Mouse (Mus musculus) heart, embryonic 11.5 days (tissue): ENCODE results near the gene Prpf8. TPM values are rescaled to one million over a fixed set of nuclear protein-coding genes. Genes with fewer than 3 reads are reported as not detected.
A peak's percentile ranks its signal among the peaks of the same experiment; 100 is the strongest.

Source experiments
- ATAC-seq: fragments of 200-750 bp; cut with Nextera tagmentation; replicated peaks from 2 replicates; pipeline ENCODE4 v1.8.0; 2017; ENCODE audit warnings: moderate library complexity; ENCODE audit not compliant: insufficient number of reproducible peaks, low FRiP score, low TSS enrichment
- H3K27ac ChIP-seq: fragments of 300-500 bp; sonication (generic); 2 replicates; pipeline ENCODE4 v1.5.1; 2014; ENCODE audit warnings: mild to moderate bottlenecking, low read depth, low read length
- H3K27me3 ChIP-seq: fragments of 300-500 bp; sonication (generic); 2 replicates; pipeline ENCODE4 v1.6.1; 2014; ENCODE audit warnings: mild to moderate bottlenecking, low read length, mixed read lengths; ENCODE audit not compliant: control insufficient read depth, insufficient read depth
- H3K36me3 ChIP-seq: fragments of 300-500 bp; sonication (generic); 2 replicates; pipeline ENCODE4 v1.6.1; 2014; ENCODE audit warnings: mild to moderate bottlenecking, low read length, moderate library complexity, mixed read lengths; ENCODE audit not compliant: control insufficient read depth, insufficient read depth
- H3K4me1 ChIP-seq: fragments of 300-500 bp; sonication (generic); 2 replicates; pipeline ENCODE4 v1.6.1; 2014; ENCODE audit warnings: low read length; ENCODE audit not compliant: control insufficient read depth, insufficient read depth
- H3K4me2 ChIP-seq: fragments of 300-500 bp; sonication (generic); 2 replicates; pipeline ENCODE4 v1.6.1; 2014; ENCODE audit warnings: mild to moderate bottlenecking, moderate library complexity
- H3K4me3 ChIP-seq: fragments of 300-500 bp; sonication (generic); 2 replicates; pipeline ENCODE4 v1.5.1; 2014; ENCODE audit warnings: low read depth, low read length
- H3K9ac ChIP-seq: fragments of 300-500 bp; sonication (generic); 2 replicates; pipeline ENCODE4 v1.6.1; 2014; ENCODE audit warnings: mild to moderate bottlenecking, low read depth, low read length, moderate library complexity
- H3K9me3 ChIP-seq: fragments of 300-500 bp; sonication (generic); replicated peaks from 2 replicates; pipeline ENCODE4 v1.6.1; 2016; ENCODE audit warnings: low read length; ENCODE audit not compliant: control insufficient read depth
- WGBS: fragments of 180-500 bp; shearing (Covaris S2); extraction: QIAGEN DNeasy Blood & Tissue Kit; methylation state at CpG from one replicate; pipeline ENCODE4 v1.1.7; 2014; ENCODE audit not compliant: insufficient replicate concordance; 5-methylcytosine and 5-hydroxymethylcytosine counted together
- polyA plus RNA-seq: library from polyadenylated mRNA; unstranded; fragments of >200 nt; fragmentation: Nextera tagmentation; extraction: Ambion mirVana; gene quantifications from 2 replicates; pipeline ENCODE4 v1.2.1, GENCODE M21; 2014

Prpf8 gene
- polyA plus RNA-seq, 1 experiment from 2014 or later = 56.1 TPM

GRCm38 (mm10) chr11:75530325-75530724, 43.7 kb downstream of the Prpf8 start:
- no peak overlapping the region for H3K27ac ChIP-seq
- ATAC-seq = no peak

GRCm38 (mm10) chr11:75530845-75531373, 44.3 kb downstream of the Prpf8 start:
- under 1% methylated on average over 30 of the region's 31 CpGs for WGBS
- peak overlapping the region; percentile 73 for H3K4me3 ChIP-seq
- H3K36me3 ChIP-seq = no peaks in the 10 kb centered on the region
- no peaks in the 10 kb centered on the region for H3K9me3 ChIP-seq
- H3K9ac ChIP-seq = peak overlapping the region; percentile 86
- H3K27ac ChIP-seq = peak overlapping the region; percentile 57; the same call in 1 of the 2 replicates
- H3K4me1 ChIP-seq = peaks cover 12% of the 10 kb centered on the region
- peak; percentile 8; the same call in 1 of the 2 replicates for ATAC-seq
- H3K4me2 ChIP-seq = peak overlapping the region; percentile 100
- 0 out of 2 replicates have a peak, but pooled peaks cover 4% of the 10 kb centered on the region for H3K27me3 ChIP-seq

More at GRCm38 (mm10) chr11:75530325-75530724, 43.7 kb downstream of the Prpf8 start:
- H3K4me3 ChIP-seq = peak overlapping the region; percentile 73
- 0 out of 2 replicates have a peak, but pooled peaks cover 4% of the 10 kb centered on the region for H3K27me3 ChIP-seq
- H3K4me2 ChIP-seq = peak overlapping the region; percentile 100
- no peaks in the 10 kb centered on the region for H3K36me3 ChIP-seq
- under 1% methylated on average over 10 of the region's 10 CpGs for WGBS
- peak overlapping the region; percentile 86 for H3K9ac ChIP-seq
- no peaks in the 10 kb centered on the region for H3K9me3 ChIP-seq
- H3K4me1 ChIP-seq = peaks cover 12% of the 10 kb centered on the region

- Histone ChIP-seq H3K36me3 (no peaks in the 10 kb centered on the region), H3K4me1 (peaks cover 12% of the 10 kb centered on the region), H3K4me2 (peak within 1 kb of the TSS; percentile 100), H3K4me3 (peak within 1 kb of the TSS; percentile 73), H3K9ac (peak within 1 kb of the TSS; percentile 86), H3K9me3 (no peaks in the 10 kb centered on the region), H3K27me3 (0 out of 2 replicates have a peak, but pooled peaks cover 4% of the 10 kb centered on the region), H3K27ac (peak within 1 kb of the TSS; percentile 85)
- WGBS = under 1% methylated on average over 62 of the region's 62 CpGs
- peak; percentile 87 for ATAC-seq
Measured at GRCm38 (mm10) chr11:75531469-75532242, 45.0 kb downstream of the Prpf8 start, which contains the start of gene Slc43a2. Gene Slc43a2, plus strand, starts transcription at chr11:75531694.

GRCm38 (mm10) chr11:75532340-75533277, 46.0 kb downstream of the Prpf8 start:
- H3K4me2 ChIP-seq = peak overlapping the region; percentile 100
- no peak overlapping the region for H3K27ac ChIP-seq
- 0 out of 2 replicates have a peak, but pooled peaks cover 4% of the 10 kb centered on the region for H3K27me3 ChIP-seq
- peaks cover 15% of the 10 kb centered on the region for H3K4me1 ChIP-seq
- peak overlapping the region; percentile 73 for H3K4me3 ChIP-seq
- H3K36me3 ChIP-seq = no peaks in the 10 kb centered on the region
- peak; percentile 19; the same call in 1 of the 2 replicates for ATAC-seq
- WGBS = 14% methylated on average over 38 of the region's 38 CpGs
- no peaks in the 10 kb centered on the region for H3K9me3 ChIP-seq
- H3K9ac ChIP-seq = peak overlapping the region; percentile 86

- Histone ChIP-seq H3K4me3 (no peak overlapping the region), H3K27ac (no peak overlapping the region), H3K27me3 (0 out of 2 replicates have a peak, but pooled peaks cover 4% of the 10 kb centered on the region), H3K36me3 (no peaks in the 10 kb centered on the region), H3K4me1 (peaks cover 23% of the 10 kb centered on the region), H3K9ac (no peak overlapping the region), H3K9me3 (no peaks in the 10 kb centered on the region), H3K4me2 (peak overlapping the region; percentile 19; the same call in 1 of the 2 replicates)
- WGBS = 72% methylated on average over 6 of the region's 6 CpGs
- no peak for ATAC-seq
Measured at GRCm38 (mm10) chr11:75533314-75534015, 46.8 kb downstream of the Prpf8 start.

- no peaks in the 10 kb centered on the region for H3K9me3 ChIP-seq
- WGBS = 39% methylated on average over 4 of the region's 4 CpGs
- no peak for ATAC-seq
- H3K4me3 ChIP-seq = no peak overlapping the region
- peaks cover 23% of the 10 kb centered on the region for H3K4me1 ChIP-seq
- H3K9ac ChIP-seq = no peak overlapping the region
- H3K27me3 ChIP-seq = 0 out of 2 replicates have a peak, but pooled peaks cover 4% of the 10 kb centered on the region
- H3K4me2 ChIP-seq = no peak overlapping the region
- H3K36me3 ChIP-seq = no peaks in the 10 kb centered on the region
- no peak overlapping the region for H3K27ac ChIP-seq
Measured at GRCm38 (mm10) chr11:75534286-75535033, 47.8 kb downstream of the Prpf8 start.

GRCm38 (mm10) chr11:75535106-75535795, 48.6 kb downstream of the Prpf8 start:
- no peak for ATAC-seq
- 26% methylated on average over 13 of the region's 13 CpGs for WGBS
- H3K27me3 ChIP-seq = 0 out of 2 replicates have a peak, but pooled peaks cover 4% of the 10 kb centered on the region
- no peak overlapping the region for H3K4me3 ChIP-seq
- no peak overlapping the region for H3K4me2 ChIP-seq
- no peaks in the 10 kb centered on the region for H3K36me3 ChIP-seq
- H3K9ac ChIP-seq = no peak overlapping the region
- H3K4me1 ChIP-seq = peaks cover 23% of the 10 kb centered on the region
- no peak overlapping the region for H3K27ac ChIP-seq
- H3K9me3 ChIP-seq = no peaks in the 10 kb centered on the region
